Mouse (Mus musculus): ENCODE measurements around the gene Ntsr1. TPM values are rescaled to one million over a fixed set of nuclear protein-coding genes. Genes with fewer than 3 reads are reported as not detected.

The Ntsr1 gene
- polyA plus RNA-seq, 1 experiment from 2014 or later, result 1.8 TPM

- Histone ChIP-seq H3K27ac (replicated peaks) (no peak overlapping the region), H3K9ac (no peak overlapping the region), H3K9me3 (no peaks in the 10 kb centered on the region), H3K4me2 (peak overlapping the region; percentile 35; the same call in 1 of the 2 replicates), H3K4me1 (peaks cover 6% of the 10 kb centered on the region; the same call in 1 of the 2 replicates), H3K36me3 (no peaks in the 10 kb centered on the region), H3K4me3 (no peak overlapping the region), H3K27me3 (replicated peaks) (peaks cover 18% of the 10 kb centered on the region)
- ATAC-seq (ENCODE audit: extremely low read depth, insufficient number of reproducible peaks, low FRiP score, low TSS enrichment), result no peak
- WGBS, result 8% methylated on average over 21 of the region's 21 CpGs
Measured at GRCm38 (mm10) chr2:180472306-180473079, 27.3 kb upstream of the Ntsr1 start.

GRCm38 (mm10) chr2:180473080-180473440 is 26.7 kb upstream of the Ntsr1 start:
- no peaks in the 10 kb centered on the region for H3K36me3 ChIP-seq
- peaks cover 6% of the 10 kb centered on the region; the same call in 1 of the 2 replicates for H3K4me1 ChIP-seq
- no peak overlapping the region for H3K9ac ChIP-seq
- H3K9me3 ChIP-seq, result no peaks in the 10 kb centered on the region
- peaks cover 18% of the 10 kb centered on the region for H3K27me3 ChIP-seq (replicated peaks)
- no peak overlapping the region for H3K4me2 ChIP-seq
- 38% methylated on average over 7 of the region's 7 CpGs for WGBS
- no peak overlapping the region for H3K4me3 ChIP-seq
- no peak for ATAC-seq (ENCODE audit: extremely low read depth, insufficient number of reproducible peaks, low FRiP score, low TSS enrichment)
- H3K27ac ChIP-seq (replicated peaks), result no peak overlapping the region

- no peak overlapping the region for H3K27ac ChIP-seq (replicated peaks)
- no peak overlapping the region for H3K4me3 ChIP-seq
- no peaks in the 10 kb centered on the region for H3K36me3 ChIP-seq
- ATAC-seq (ENCODE audit: extremely low read depth, insufficient number of reproducible peaks, low FRiP score, low TSS enrichment), result no peak
- no peak overlapping the region for H3K4me2 ChIP-seq
- 81% methylated on average over 3 of the region's 3 CpGs for WGBS
- H3K4me1 ChIP-seq, result peaks cover 6% of the 10 kb centered on the region; the same call in 1 of the 2 replicates
- H3K9me3 ChIP-seq, result no peaks in the 10 kb centered on the region
- H3K9ac ChIP-seq, result no peak overlapping the region
- H3K27me3 ChIP-seq (replicated peaks), result peaks cover 30% of the 10 kb centered on the region
Measured at GRCm38 (mm10) chr2:180474864-180475263, 24.9 kb upstream of the Ntsr1 start.

- Histone ChIP-seq H3K9ac (no peak overlapping the region), H3K9me3 (peaks cover 5% of the 10 kb centered on the region; the same call in 1 of the 2 replicates), H3K36me3 (no peaks in the 10 kb centered on the region), H3K4me3 (no peak overlapping the region), H3K4me2 (no peak overlapping the region), H3K27me3 (replicated peaks) (peaks cover 77% of the 10 kb centered on the region), H3K4me1 (no peaks in the 10 kb centered on the region), H3K27ac (replicated peaks) (no peak overlapping the region)
- ATAC-seq (ENCODE audit: extremely low read depth, insufficient number of reproducible peaks, low FRiP score, low TSS enrichment), result no peak
- 40% methylated on average over 16 of the region's 16 CpGs for WGBS
Measured at GRCm38 (mm10) chr2:180482274-180482673, 17.5 kb upstream of the Ntsr1 start.

- Histone ChIP-seq H3K4me3 (no peak overlapping the region), H3K9ac (no peak overlapping the region), H3K9me3 (peaks cover 5% of the 10 kb centered on the region; the same call in 1 of the 2 replicates), H3K36me3 (no peaks in the 10 kb centered on the region), H3K27me3 (replicated peaks) (peaks cover 91% of the 10 kb centered on the region), H3K4me2 (no peak overlapping the region), H3K27ac (replicated peaks) (no peak overlapping the region), H3K4me1 (no peaks in the 10 kb centered on the region)
- WGBS, result 53% methylated on average over 4 of the region's 4 CpGs
- no peak for ATAC-seq (ENCODE audit: extremely low read depth, insufficient number of reproducible peaks, low FRiP score, low TSS enrichment)
Measured at GRCm38 (mm10) chr2:180484882-180485281, 14.9 kb upstream of the Ntsr1 start.

GRCm38 (mm10) chr2:180485306-180485705 is 14.5 kb upstream of the Ntsr1 start:
- 72% methylated on average over 3 of the region's 3 CpGs for WGBS
- H3K9ac ChIP-seq, result no peak overlapping the region
- H3K4me1 ChIP-seq, result peaks cover under 1% of the 10 kb centered on the region; the same call in 1 of the 2 replicates
- no peak overlapping the region for H3K4me3 ChIP-seq
- H3K36me3 ChIP-seq, result no peaks in the 10 kb centered on the region
- H3K27ac ChIP-seq (replicated peaks), result no peak overlapping the region
- H3K27me3 ChIP-seq (replicated peaks), result peaks cover 91% of the 10 kb centered on the region
- no peak overlapping the region for H3K4me2 ChIP-seq
- ATAC-seq (ENCODE audit: extremely low read depth, insufficient number of reproducible peaks, low FRiP score, low TSS enrichment), result no peak
- peaks cover 5% of the 10 kb centered on the region; the same call in 1 of the 2 replicates for H3K9me3 ChIP-seq

- WGBS, result 18% methylated on average over 17 of the region's 17 CpGs
- H3K36me3 ChIP-seq, result no peaks in the 10 kb centered on the region
Measured at GRCm38 (mm10) chr2:180488210-180488751, 11.5 kb upstream of the Ntsr1 start.

GRCm38 (mm10) chr2:180495906-180496305 is 3.9 kb upstream of the Ntsr1 start:
- Histone ChIP-seq H3K4me1 (peaks cover 28% of the 10 kb centered on the region), H3K4me3 (no peak overlapping the region), H3K27me3 (replicated peaks) (peaks cover 61% of the 10 kb centered on the region), H3K4me2 (no peak overlapping the region), H3K36me3 (no peaks in the 10 kb centered on the region), H3K9ac (no peak overlapping the region), H3K27ac (replicated peaks) (no peak overlapping the region), H3K9me3 (no peaks in the 10 kb centered on the region)
- no peak for ATAC-seq (ENCODE audit: extremely low read depth, insufficient number of reproducible peaks, low FRiP score, low TSS enrichment)
- 54% methylated on average over 8 of the region's 8 CpGs for WGBS

More at GRCm38 (mm10) chr2:180488210-180488751, 11.5 kb upstream of the Ntsr1 start:
- no peak overlapping the region for H3K4me2 ChIP-seq
- H3K27ac ChIP-seq (replicated peaks), result no peak overlapping the region
- no peak for ATAC-seq (ENCODE audit: extremely low read depth, insufficient number of reproducible peaks, low FRiP score, low TSS enrichment)
- H3K4me1 ChIP-seq, result peaks cover 13% of the 10 kb centered on the region; the same call in 1 of the 2 replicates
- peaks cover 5% of the 10 kb centered on the region; the same call in 1 of the 2 replicates for H3K9me3 ChIP-seq
- H3K9ac ChIP-seq, result no peak overlapping the region
- H3K4me3 ChIP-seq, result no peak overlapping the region
- H3K27me3 ChIP-seq (replicated peaks), result peaks cover 70% of the 10 kb centered on the region

- 32% methylated on average over 13 of the region's 13 CpGs for WGBS
- no peak for ATAC-seq (ENCODE audit: extremely low read depth, insufficient number of reproducible peaks, low FRiP score, low TSS enrichment)
- peaks cover 63% of the 10 kb centered on the region for H3K27me3 ChIP-seq (replicated peaks)
- H3K36me3 ChIP-seq, result no peaks in the 10 kb centered on the region
- peak overlapping the region; percentile 71 for H3K4me2 ChIP-seq
- H3K9me3 ChIP-seq, result no peaks in the 10 kb centered on the region
- H3K27ac ChIP-seq (replicated peaks), result no peak overlapping the region
- H3K9ac ChIP-seq, result 0 out of 2 replicates have a peak overlapping the region, but pooled peaks have one; percentile 67
- peaks cover 43% of the 10 kb centered on the region for H3K4me1 ChIP-seq
- peak overlapping the region; percentile 45 for H3K4me3 ChIP-seq
Measured at GRCm38 (mm10) chr2:180500726-180501125, 950 bp downstream of the Ntsr1 start.

- peak overlapping the region; percentile 45; the same call in 1 of the 2 replicates for H3K4me3 ChIP-seq
- peaks cover 68% of the 10 kb centered on the region for H3K27me3 ChIP-seq (replicated peaks)
- H3K4me1 ChIP-seq, result peaks cover 43% of the 10 kb centered on the region
- H3K9me3 ChIP-seq, result no peaks in the 10 kb centered on the region
- no peaks in the 10 kb centered on the region for H3K36me3 ChIP-seq
- WGBS, result 24% methylated on average over 9 of the region's 9 CpGs
- H3K27ac ChIP-seq (replicated peaks), result peak overlapping the region; percentile 54; the same call in 1 of the 2 replicates
- peak overlapping the region; percentile 71 for H3K4me2 ChIP-seq
- H3K9ac ChIP-seq, result no peak overlapping the region
- ATAC-seq (ENCODE audit: extremely low read depth, insufficient number of reproducible peaks, low FRiP score, low TSS enrichment), result no peak; the same call in 1 of the 2 replicates
Measured at GRCm38 (mm10) chr2:180501217-180501967, 1.6 kb downstream of the Ntsr1 start.

- Histone ChIP-seq H3K4me2 (no peak overlapping the region), H3K27ac (replicated peaks) (no peak overlapping the region), H3K4me3 (no peak overlapping the region), H3K9ac (no peak overlapping the region), H3K27me3 (replicated peaks) (peaks cover 27% of the 10 kb centered on the region), H3K9me3 (no peaks in the 10 kb centered on the region), H3K36me3 (no peaks in the 10 kb centered on the region), H3K4me1 (peaks cover 22% of the 10 kb centered on the region)
- 79% methylated on average over 5 of the region's 5 CpGs for WGBS
- ATAC-seq (ENCODE audit: extremely low read depth, insufficient number of reproducible peaks, low FRiP score, low TSS enrichment), result no peak
Measured at GRCm38 (mm10) chr2:180506281-180506680, 6.5 kb downstream of the Ntsr1 start.

Measured in heart, embryonic 13.5 days (tissue).